Mouse (Mus musculus) liver, embryonic 14.5 days (tissue): ENCODE measurements around the gene Gtf3a. TPM values are rescaled to one million over a fixed set of nuclear protein-coding genes. Genes with fewer than 3 reads are reported as not detected.

Experiments used
- ATAC-seq: fragments of 200-750 bp; cut with Nextera tagmentation; 2 replicates; pipeline ENCODE4 v1.8.0; 2017; ENCODE audit warnings: moderate number of reproducible peaks, mild to moderate bottlenecking, moderate library complexity; ENCODE audit not compliant: insufficient read depth
- DNase-seq, 3 experiments: peaks; one replicate each; pipeline ENCODE4 v3.0.0-alpha.2; 2012 to 2013; ENCODE audit warnings: low read depth in 3 of 3, low spot score in 3 of 3
- H3K27ac ChIP-seq: fragments of 300-500 bp; sonication (generic); 2 replicates; pipeline ENCODE4 v1.5.1; 2014; ENCODE audit warnings: moderate library complexity, mild to moderate bottlenecking, control low read depth, inconsistent platforms
- H3K27me3 ChIP-seq: fragments of 300-500 bp; sonication (generic); 2 replicates; pipeline ENCODE4 v1.6.1; 2014; ENCODE audit warnings: mild to moderate bottlenecking, low read length, moderate library complexity; ENCODE audit not compliant: control insufficient read depth, insufficient read depth
- H3K36me3 ChIP-seq: fragments of 300-500 bp; sonication (generic); replicated peaks from 2 replicates; pipeline ENCODE4 v1.6.1; 2014; ENCODE audit warnings: low read depth; ENCODE audit not compliant: control insufficient read depth, insufficient read depth
- H3K4me1 ChIP-seq, 2 experiments: fragments of 200-500 bp in 1 of 2; fragments of 300-500 bp in 1 of 2; sonication (generic) in 1 of 2; replicated peaks; 2 replicates each; pipeline ENCODE4 v1.6.1; 2012 to 2014; ENCODE audit warnings: antibody characterized with exemption in 1 of 2, inconsistent platforms in 1 of 2, low read length in 1 of 2; ENCODE audit not compliant: control insufficient read depth in 2 of 2, insufficient read depth in 2 of 2
- H3K4me2 ChIP-seq: fragments of 300-500 bp; sonication (generic); 2 replicates; pipeline ENCODE4 v1.6.1; 2014; ENCODE audit warnings: low read depth, mild to moderate bottlenecking, control low read depth, moderate library complexity
- H3K4me3 ChIP-seq, 2 experiments: fragments of 200-500 bp in 1 of 2; fragments of 300-500 bp in 1 of 2; sonication (generic) in 1 of 2; 2 replicates each; pipeline ENCODE4 v1.5.1; 2012 to 2014; ENCODE audit warnings: low read depth in 2 of 2, low read length in 2 of 2, mild to moderate bottlenecking in 2 of 2, control low read depth in 1 of 2, inconsistent platforms in 1 of 2, moderate library complexity in 1 of 2; ENCODE audit not compliant: insufficient read depth in 1 of 2
- H3K9ac ChIP-seq: fragments of 300-500 bp; sonication (generic); replicated peaks from 2 replicates; pipeline ENCODE4 v1.6.1; 2014; ENCODE audit warnings: mild to moderate bottlenecking, control low read depth, moderate library complexity
- H3K9me3 ChIP-seq: fragments of 300-500 bp; sonication (generic); 2 replicates; pipeline ENCODE4 v1.6.1; 2016; ENCODE audit warnings: low read length, mixed read lengths; ENCODE audit not compliant: control insufficient read depth
- CTCF ChIP-seq: IDR thresholded peaks from 2 replicates; pipeline ENCODE4 v1.5.1; 2016; ENCODE audit warnings: antibody characterized with exemption, low read depth, control low read depth
- EP300 ChIP-seq: IDR thresholded peaks from 2 replicates; pipeline ENCODE4 v1.6.1; 2016; ENCODE audit warnings: antibody characterized with exemption, low read depth
- WGBS: fragments of 180-500 bp; shearing (Covaris S2); extraction: QIAGEN DNeasy Blood & Tissue Kit; methylation state at CpG from one replicate; pipeline ENCODE4 v1.1.7; 2014; ENCODE audit not compliant: insufficient replicate concordance; 5-methylcytosine and 5-hydroxymethylcytosine counted together
- polyA plus RNA-seq, 2 experiments: library from polyadenylated mRNA; depleted of rRNA in 1 of 2; stranded (reverse) in 1 of 2; unstranded in 1 of 2; fragments of >200 nt; fragmentation: Nextera tagmentation in 1 of 2; extraction: Ambion mirVana in 1 of 2; gene quantifications; 2 replicates each; pipeline versions ENCODE4 v1.2.1 to v1.2.3; 2012 to 2014

Gene Gtf3a
- polyA plus RNA-seq, 2 experiments = 31.3 to 37.7 TPM

DNA sequence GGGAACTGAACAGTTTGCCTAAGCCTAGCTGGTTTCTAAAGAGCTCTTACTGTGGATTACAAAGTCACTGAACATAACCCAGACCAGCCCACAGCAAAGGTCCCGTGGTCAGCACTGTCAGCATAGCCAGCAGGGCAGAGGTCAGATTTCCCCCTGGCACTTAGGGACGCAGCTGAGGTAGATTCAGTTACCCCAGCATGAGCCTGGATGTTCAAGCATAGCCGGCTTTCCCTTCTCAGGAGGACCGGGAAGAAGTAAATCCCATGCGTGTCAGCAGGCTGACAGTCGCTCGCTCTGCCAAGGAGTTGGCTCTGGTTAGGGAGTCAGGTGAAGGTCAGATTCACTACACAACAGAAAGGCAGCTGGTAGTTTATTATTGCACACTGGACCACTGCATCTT lies 6.1 kb downstream of the Gtf3a start:
- no peak for DNase-seq
- 78% methylated on average over 7 of the region's 7 CpGs for WGBS
- H3K36me3 ChIP-seq = peaks cover 37% of the 10 kb centered on the region

DNA sequence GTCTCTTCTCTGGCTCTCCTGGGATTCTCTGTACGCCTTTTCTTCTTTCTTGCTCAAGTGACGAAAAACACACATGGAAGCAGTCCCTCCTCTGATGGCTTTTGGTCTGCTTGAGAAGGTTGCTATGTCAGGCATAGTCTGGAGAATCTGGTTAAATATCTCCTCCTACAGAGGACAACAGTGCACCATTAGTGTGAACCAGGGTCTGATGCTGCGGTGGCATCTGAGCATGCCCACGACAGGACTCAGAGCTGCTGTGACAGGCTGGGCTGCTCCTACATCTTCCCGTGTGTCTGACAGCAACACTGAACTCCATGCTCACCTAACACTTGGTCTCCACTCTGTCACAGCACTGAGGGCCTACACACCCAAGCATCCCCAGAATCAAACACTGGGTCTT lies 7.2 kb downstream of the Gtf3a start:
- H3K4me1 ChIP-seq = no peaks in the 10 kb centered on the region
- H3K36me3 ChIP-seq = peaks cover 35% of the 10 kb centered on the region
- TF ChIP-seq EP300 (no peak), CTCF (no peak)
- H3K27me3 ChIP-seq = no peaks in the 10 kb centered on the region
- H3K4me3 ChIP-seq = no peak overlapping the region
- no peak overlapping the region for H3K9ac ChIP-seq
- WGBS = 80% methylated on average over 5 of the region's 5 CpGs
- no peak overlapping the region for H3K27ac ChIP-seq
- no peak for DNase-seq
- ATAC-seq = no peak
- H3K9me3 ChIP-seq = no peaks in the 10 kb centered on the region
- H3K4me2 ChIP-seq = no peak overlapping the region

More for the DNA sequence above, 6.1 kb downstream of the Gtf3a start:
- Histone ChIP-seq H3K4me2 (no peak overlapping the region), H3K9me3 (no peaks in the 10 kb centered on the region), H3K4me3 (no peak overlapping the region), H3K27me3 (no peaks in the 10 kb centered on the region), H3K4me1 (peaks cover 2 to 6% of the 10 kb centered on the region in 2 experiments), H3K27ac (no peak overlapping the region), H3K9ac (no peak overlapping the region)
- no peak for ATAC-seq
- no peak for TF ChIP-seq CTCF
- no peak for TF ChIP-seq EP300

DNA sequence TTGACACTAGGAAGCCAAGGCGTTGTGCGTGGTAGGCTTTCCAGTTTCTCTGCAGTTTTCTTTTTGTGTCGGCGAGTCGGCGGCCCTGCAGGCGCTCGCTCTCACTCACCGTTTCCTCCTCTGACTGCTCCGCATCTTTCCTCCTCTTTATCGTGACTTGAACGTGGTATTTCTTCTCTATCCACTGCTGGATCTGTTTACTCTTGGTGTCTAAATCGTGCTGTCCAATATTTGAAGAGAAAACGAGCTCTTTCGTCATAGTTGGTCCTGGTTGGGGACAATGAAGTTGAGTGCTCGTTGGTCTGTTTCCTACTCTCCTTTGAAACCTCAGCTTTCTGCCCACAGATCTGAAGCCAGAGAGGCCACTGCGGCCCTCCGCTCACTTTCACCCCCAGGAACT lies 8.2 kb downstream of the Gtf3a start:
- Histone ChIP-seq H3K27me3 (no peaks in the 10 kb centered on the region), H3K9ac (no peak overlapping the region), H3K9me3 (no peaks in the 10 kb centered on the region), H3K27ac (no peak overlapping the region), H3K4me1 (no peaks in the 10 kb centered on the region), H3K36me3 (peaks cover 27% of the 10 kb centered on the region), H3K4me2 (no peak overlapping the region), H3K4me3 (no peak overlapping the region)
- TF ChIP-seq EP300 (no peak), CTCF (no peak)
- no peak for DNase-seq
- 81% methylated on average over 18 of the region's 18 CpGs for WGBS
- no peak for ATAC-seq

DNA sequence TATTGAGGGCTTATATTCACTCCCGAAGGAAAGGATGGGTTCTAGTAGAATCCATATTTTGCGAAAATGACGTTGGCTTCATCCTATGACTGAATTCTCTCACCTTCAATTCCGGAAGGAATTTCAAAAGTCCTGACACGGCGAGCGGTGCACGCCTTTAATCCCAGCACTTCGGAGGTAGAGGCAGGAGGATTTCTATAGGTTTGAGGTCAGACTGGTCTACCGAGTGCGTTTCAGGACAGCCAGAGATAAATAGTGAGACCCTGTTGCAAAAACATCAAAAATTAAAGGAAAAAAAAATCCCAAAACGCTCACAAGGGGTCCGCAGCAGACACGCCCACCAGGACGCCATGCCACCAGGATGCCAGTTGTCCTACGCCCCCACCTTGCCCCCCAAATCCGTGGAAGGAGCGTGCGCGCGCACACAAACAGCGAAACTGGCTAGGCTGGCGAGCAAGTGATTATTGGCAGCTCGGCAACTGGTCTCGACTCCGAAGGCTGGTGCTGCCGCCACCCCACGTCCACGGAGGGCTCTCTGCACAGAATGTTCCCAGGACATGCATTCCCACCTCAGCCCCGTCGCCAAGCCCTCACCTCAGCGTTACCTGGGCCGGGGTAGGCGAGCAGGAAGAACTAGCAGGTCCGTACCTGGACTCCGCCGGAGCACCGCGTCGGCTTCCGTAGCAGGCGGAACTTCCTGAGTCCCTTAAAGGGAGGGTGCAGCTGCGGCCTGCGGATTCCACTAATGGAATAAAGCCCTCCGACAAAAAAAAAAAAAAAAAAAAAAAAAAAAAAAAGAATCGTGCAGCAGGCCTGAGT lies 14.9 kb downstream of the Gtf3a start, which contains the start of gene Mtif3:
Gene Mtif3, minus strand, starts transcription at position 683 of the 819 bp plus-strand sequence.
- DNase-seq (peak; percentile 69 to 75 (median 72)), ATAC-seq (peak; percentile 86)
- Histone ChIP-seq H3K4me1 (peaks cover 5 to 8% of the 10 kb centered on the region in 2 experiments; a peak in 3 of 4 replicates), H3K27me3 (no peaks in the 10 kb centered on the region), H3K36me3 (no peaks in the 10 kb centered on the region), H3K27ac (no peak within 1 kb of the TSS), H3K9ac (peak within 1 kb of the TSS; percentile 71), H3K9me3 (no peaks in the 10 kb centered on the region), H3K4me2 (peak within 1 kb of the TSS; percentile 78), H3K4me3 (peak within 1 kb of the TSS; percentile 66 to 83)
- 1% methylated on average over 46 of the region's 46 CpGs for WGBS
- TF ChIP-seq CTCF (no peak), EP300 (peak; percentile 26; the same call in 1 of the 2 replicates)

DNA sequence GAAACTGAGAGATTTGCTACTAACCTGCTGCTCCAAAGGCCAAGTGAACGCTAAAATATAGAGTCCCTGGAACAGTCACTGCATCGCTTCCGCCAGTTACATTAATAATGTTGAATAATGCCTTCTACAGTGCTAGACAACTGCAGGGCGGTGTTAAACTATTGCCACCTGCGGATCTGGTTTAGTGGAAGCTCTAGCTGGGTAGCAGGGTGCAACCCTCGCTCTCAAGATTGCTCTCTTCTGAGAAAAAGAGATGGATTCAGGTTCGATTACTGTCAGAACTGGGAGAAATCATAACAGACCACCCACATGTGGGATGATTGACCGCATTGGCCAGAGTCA lies 15.5 kb downstream of the Gtf3a start:
- Histone ChIP-seq H3K4me2 (peak overlapping the region; percentile 78), H3K36me3 (no peaks in the 10 kb centered on the region), H3K4me3 (peak overlapping the region; percentile 39 to 66; a peak in 3 of 4 replicates), H3K9me3 (no peaks in the 10 kb centered on the region), H3K4me1 (peaks cover 5 to 8% of the 10 kb centered on the region in 2 experiments; a peak in 3 of 4 replicates), H3K27ac (no peak overlapping the region), H3K27me3 (no peaks in the 10 kb centered on the region), H3K9ac (no peak overlapping the region)
- WGBS = 55% methylated on average over 8 of the region's 8 CpGs
- TF ChIP-seq CTCF (no peak), EP300 (no peak)
- no peak for ATAC-seq
- DNase-seq = no peak
